Mouse (Mus musculus) right cerebral cortex, postnatal 36 days (tissue): ENCODE results near the gene Duxf3.
A peak's percentile ranks its signal among the peaks of the same experiment; 100 is the strongest.
"Not testable (repeated sequence)": the region's sequence is repeated elsewhere in the genome, so short reads cannot be mapped to it uniquely, and the experiment has no call there.

Experiments
- DNase-seq, 2 experiments: peaks; one replicate each; pipeline ENCODE4 v3.0.0; 2022; ENCODE audit warnings: low spot score in 2 of 2, mixed read lengths in 1 of 2

The Duxf3 gene

GRCm38 (mm10) chr10:58232641-58232969 lies at the start of gene Duxf3:
Gene Duxf3 (minus strand): TSS chr10:58232675.
- DNase-seq, result not testable (repeated sequence)

- DNase-seq, result no peak
Observed at GRCm38 (mm10) chr10:58282238-58282637, 49.8 kb upstream of the Duxf3 start.

- DNase-seq, result no peak
Observed at GRCm38 (mm10) chr10:58258466-58258865, 26.0 kb upstream of the Duxf3 start.

- DNase-seq, result no peak
Observed at GRCm38 (mm10) chr10:58255954-58256353, 23.5 kb upstream of the Duxf3 start.

- DNase-seq, result peak; percentile 91 to 92
Observed at GRCm38 (mm10) chr10:58255213-58255892, 22.9 kb upstream of the Duxf3 start, which contains the start of gene Gcc2. Gene Gcc2 (plus strand): TSS chr10:58255497.

DNA sequence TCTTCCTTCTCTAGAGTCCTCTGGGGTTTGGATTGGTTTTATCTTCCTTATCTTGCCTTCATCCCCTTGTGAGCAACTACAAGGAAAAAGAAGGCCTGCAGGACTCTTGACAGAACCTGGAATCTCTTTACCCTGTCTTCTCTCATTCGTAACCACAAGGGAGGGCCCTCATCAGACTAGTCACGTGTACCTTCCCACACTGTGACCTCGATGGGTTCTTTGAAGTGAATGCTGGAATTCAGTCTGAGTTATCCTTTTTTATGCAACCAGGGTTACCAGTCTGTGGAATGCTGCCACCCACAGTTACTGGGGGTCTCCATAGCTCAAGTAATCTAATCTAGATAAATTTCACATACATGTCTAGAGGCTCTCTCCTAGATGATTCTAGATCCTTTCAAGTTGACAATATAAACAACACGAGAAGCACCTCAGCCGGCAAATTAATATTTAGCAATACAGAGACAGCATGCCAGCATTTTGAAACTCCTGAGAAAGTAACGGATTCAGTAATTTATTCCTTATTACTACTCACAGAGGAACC lies 22.2 kb upstream of the Duxf3 start:
- no peak for DNase-seq

- no peak for DNase-seq
Observed at GRCm38 (mm10) chr10:58249535-58249934, 17.1 kb upstream of the Duxf3 start.

DNA sequence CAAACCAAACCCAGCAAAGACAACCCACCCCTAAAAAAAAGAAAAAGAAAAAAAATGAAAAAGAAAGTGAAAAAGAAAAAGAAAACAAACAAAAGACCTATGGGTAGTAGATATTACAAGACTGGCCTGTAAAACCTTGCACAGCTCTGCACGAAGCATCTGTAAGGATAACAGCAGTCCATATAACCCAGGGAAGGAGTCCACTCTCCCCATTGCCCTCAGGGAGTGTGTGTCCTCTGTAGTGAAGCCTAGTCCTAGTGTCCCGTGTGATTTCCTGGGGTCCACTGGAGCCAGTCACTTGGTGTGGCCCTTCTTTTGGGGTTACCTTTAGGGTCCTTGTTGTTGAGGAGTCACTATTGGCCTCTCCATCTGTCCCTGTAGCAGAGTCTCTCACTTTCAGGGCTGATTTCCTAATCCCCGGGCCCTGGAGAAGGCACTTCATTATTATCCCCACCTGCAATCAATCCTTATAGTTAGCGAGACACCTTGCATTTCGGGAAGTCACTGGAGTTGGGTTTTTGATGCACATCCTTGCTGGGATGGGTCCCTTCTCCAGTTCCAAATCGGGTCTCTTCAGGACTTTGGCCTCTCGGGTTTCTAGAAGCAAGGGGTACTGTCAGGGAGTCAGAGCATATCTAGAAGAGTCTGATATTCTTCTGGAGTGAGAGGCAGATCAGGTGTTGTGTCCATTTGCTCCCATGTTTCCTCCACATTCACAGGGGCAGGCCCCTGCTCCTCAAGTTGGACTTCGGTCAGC lies 6.7 kb upstream of the Duxf3 start:
- DNase-seq, result peak in 1 of 2 experiments; percentile 57

DNA sequence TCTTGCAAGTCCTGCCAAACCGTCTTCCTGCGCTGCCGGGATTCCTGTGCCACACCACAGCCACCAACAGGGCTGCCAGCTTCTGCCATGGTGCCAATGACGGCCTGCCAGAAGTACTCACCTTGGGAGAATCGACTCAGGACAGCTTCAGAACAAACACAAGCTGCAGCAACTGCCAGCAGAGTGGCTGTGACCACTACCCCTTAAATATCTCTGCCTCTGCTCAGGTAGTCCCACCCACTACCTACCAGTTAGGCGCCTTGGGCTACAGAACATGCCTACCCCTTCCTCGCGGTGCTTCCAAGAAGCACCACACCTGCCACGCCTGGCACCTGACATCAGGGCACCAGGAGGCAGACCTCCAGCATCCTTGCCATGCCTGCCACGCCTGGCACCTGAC lies 4.1 kb upstream of the Duxf3 start, which contains the start of gene Gm4981:
Gene Gm4981 (minus strand): TSS at position 89 of the 400 bp plus-strand sequence.
- no peak for DNase-seq

GRCm38 (mm10) chr10:58234985-58235384 lies 2.5 kb upstream of the Duxf3 start:
- DNase-seq, result not testable (repeated sequence)

GRCm38 (mm10) chr10:58233740-58234121 lies 1.3 kb upstream of the Duxf3 start:
- not testable (repeated sequence) for DNase-seq

DNA sequence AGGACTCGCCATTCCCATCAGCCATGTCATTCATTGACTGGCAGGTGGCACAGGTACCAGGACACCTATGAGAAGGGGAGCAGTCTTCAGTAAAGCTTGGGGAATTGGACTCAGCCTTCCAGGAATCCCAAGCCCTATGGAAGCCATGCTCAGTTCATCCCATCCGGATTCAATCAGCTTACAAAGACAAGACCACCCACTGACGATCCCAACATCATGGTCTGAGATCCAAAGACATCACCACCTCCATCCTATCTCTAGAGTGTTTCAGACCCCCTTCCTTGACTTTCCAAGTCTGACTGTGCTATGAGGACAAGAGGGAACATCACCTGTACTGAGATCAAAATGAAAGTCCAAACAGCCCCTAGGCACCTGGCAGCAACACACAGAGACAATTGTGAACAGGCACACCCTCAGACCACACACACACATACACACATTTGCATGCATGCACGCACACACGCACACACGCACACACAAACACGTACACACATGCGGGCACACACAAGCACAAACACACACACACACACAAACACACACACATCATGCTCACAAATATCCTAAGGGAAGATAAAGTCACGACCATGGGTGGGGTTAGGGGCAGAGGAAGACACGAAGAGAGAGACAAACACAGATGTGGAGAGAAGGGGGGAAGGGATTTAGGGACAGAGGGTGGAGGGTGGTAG lies 722 bp upstream of the Duxf3 start:
- DNase-seq, result not testable (repeated sequence)

DNA sequence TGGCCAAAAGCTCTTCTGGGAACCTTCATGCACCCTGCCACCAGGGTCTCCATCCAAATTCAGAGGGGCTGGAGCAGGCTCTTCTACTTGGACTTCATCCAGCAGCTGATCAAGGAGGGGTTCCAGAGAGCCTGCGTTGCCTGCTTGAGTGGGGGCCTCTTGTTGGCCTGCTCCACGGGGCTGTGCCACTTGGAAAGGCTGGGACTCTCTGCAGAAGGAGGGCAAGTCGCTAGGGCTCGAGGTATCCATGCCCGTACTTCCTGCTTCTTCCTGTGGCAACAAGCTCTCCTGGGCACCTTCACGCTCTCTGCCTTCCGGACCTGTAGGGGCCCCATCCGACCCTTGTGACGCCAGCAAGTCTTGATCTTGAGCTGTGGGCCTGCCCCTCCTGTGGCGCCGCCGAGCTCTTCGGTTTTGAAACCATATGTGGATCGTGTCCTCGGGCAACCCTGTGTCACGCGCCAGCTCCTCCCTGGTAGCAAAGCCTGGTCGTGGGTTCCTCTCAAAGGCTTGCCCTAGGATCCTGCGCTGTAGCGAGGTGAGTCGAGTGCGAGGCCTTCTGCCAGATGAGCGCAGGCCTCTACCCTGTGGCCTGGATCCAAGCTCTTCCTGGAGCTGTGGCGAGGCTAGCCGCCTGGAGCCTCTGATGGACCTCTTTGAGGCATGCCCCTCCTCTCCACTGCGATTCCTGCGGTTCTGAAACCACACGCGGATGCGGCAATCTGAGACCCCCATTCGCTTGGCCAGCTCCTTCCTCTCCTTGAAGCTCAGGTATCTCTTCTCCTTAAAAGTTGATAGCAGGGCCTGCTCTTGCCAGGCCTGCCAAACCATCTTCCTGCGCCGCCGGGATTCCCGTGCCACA lies 465 bp downstream of the Duxf3 start:
- DNase-seq, result peak; percentile 77 to 79

DNA sequence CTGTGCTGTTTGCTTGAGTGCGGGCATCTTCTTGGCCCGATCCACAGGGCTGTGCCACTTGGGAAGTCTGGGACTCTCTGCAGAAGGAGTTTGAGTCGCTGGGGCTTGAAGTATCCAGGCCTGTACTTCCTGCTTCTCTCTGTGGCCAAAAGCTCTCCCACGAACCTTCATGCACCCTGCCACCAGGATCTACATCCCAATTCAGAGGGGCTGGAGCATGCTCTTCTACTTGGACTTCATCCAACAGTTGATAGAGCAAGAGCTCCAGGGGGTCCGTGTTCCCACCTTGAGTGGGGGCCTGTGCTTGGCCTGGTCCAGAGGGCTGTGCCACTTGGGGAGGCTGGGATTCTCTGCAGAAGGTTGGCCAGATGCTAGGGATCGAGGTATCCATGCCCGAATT lies 1.4 kb downstream of the Duxf3 start:
- not testable (repeated sequence) for DNase-seq

DNA sequence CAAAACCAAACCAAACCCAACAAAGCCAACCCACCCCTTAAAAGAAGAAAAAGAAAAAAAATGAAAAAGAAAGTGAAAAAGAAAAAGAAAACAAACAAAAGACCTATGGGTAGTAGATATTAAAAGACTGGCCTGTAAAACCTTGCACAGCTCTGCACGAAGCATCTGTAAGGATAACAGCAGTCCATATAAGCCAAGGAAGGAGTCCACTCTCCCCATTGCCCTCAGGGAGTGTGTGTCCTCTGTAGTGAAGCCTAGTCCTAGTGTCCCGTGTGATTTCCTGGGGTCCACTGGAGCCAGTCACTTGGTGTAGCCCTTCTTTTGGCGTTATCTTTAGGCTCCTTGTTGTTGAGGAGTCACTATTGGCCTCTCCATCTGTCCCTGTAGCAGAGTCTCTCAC lies 2.5 kb downstream of the Duxf3 start:
- not testable (repeated sequence) for DNase-seq

- not testable (repeated sequence) for DNase-seq
Observed at GRCm38 (mm10) chr10:58227798-58228197, 4.7 kb downstream of the Duxf3 start.

DNA sequence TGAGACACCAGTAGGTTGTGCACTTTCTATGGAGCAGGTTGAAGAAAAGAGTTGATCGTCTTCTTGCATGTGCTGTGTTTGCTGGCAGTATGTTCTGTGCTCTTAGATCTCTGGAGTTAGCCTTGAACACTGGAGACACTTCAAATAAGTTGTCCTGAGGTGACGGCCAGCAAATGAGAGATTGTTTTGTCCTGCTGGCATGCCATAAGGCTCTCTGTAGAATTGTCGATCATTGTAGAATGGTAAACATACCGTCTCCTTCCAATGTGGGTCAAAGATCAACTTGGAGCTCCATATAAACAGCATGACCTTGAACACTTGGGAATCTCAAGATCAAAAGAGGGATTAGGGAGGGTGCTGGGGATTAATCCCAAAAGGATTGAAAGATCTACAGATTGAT lies 6.1 kb downstream of the Duxf3 start:
- not testable (repeated sequence) for DNase-seq

- DNase-seq, result peak in 1 of 2 experiments; percentile 44
Observed at GRCm38 (mm10) chr10:58224827-58225785, 7.4 kb downstream of the Duxf3 start, which contains the start of gene AW822073. Gene AW822073 (minus strand): TSS chr10:58224930.

GRCm38 (mm10) chr10:58223972-58224805 lies 8.3 kb downstream of the Duxf3 start:
- peak; percentile 73 to 74 for DNase-seq
